Mouse (Mus musculus): Measurements from ENCODE around the gene Ang.
A peak's percentile ranks its signal among the peaks of the same experiment; 100 is the strongest.

Gene Ang

GRCm38 (mm10) chr14:51090921-51091900 lies at the start of gene Ang, which contains the start of gene Rnase4:
Gene Ang (plus strand): TSS chr14:51091150.
Gene Rnase4 (plus strand): TSS chr14:51091077.
- no peak for DNase-seq (ENCODE audit: low spot score)

- no peak for DNase-seq (ENCODE audit: low spot score)
Observed at GRCm38 (mm10) chr14:51041769-51042168, 49.2 kb upstream of the Ang start, which contains the start of gene Rnase9. Gene Rnase9 (minus strand): TSS chr14:51041869.

- no peak for DNase-seq (ENCODE audit: low spot score)
Observed at GRCm38 (mm10) chr14:51047846-51048245, 43.1 kb upstream of the Ang start.

GRCm38 (mm10) chr14:51050063-51050462 lies 40.9 kb upstream of the Ang start, which contains the start of gene Rnase11:
Gene Rnase11 (minus strand): TSS chr14:51050163.
- no peak for DNase-seq (ENCODE audit: low spot score)

- no peak for DNase-seq (ENCODE audit: low spot score)
Observed at GRCm38 (mm10) chr14:51051941-51052340, 39.0 kb upstream of the Ang start.

- DNase-seq (ENCODE audit: low spot score), result no peak
Observed at GRCm38 (mm10) chr14:51053176-51053575, 37.8 kb upstream of the Ang start.

- no peak for DNase-seq (ENCODE audit: low spot score)
Observed at GRCm38 (mm10) chr14:51054243-51055237, 36.4 kb upstream of the Ang start.

- no peak for DNase-seq (ENCODE audit: low spot score)
Observed at GRCm38 (mm10) chr14:51057401-51057831, 33.5 kb upstream of the Ang start, which contains the start of gene Rnase12. Gene Rnase12 (minus strand): TSS chr14:51057661.

GRCm38 (mm10) chr14:51060761-51061160 lies 30.2 kb upstream of the Ang start:
- DNase-seq (ENCODE audit: low spot score), result no peak

- DNase-seq (ENCODE audit: low spot score), result no peak
Observed at GRCm38 (mm10) chr14:51068956-51069355, 22.0 kb upstream of the Ang start.

GRCm38 (mm10) chr14:51069617-51070016 lies 21.3 kb upstream of the Ang start:
- peak; percentile 74 for DNase-seq (ENCODE audit: low spot score)

- no peak for DNase-seq (ENCODE audit: low spot score)
Observed at GRCm38 (mm10) chr14:51074335-51074734, 16.6 kb upstream of the Ang start, which contains the start of gene Olfr750. Gene Olfr750 (minus strand): TSS chr14:51074435.

GRCm38 (mm10) chr14:51079180-51079579 lies 11.8 kb upstream of the Ang start:
- no peak for DNase-seq (ENCODE audit: low spot score)

GRCm38 (mm10) chr14:51081035-51081434 lies 9.9 kb upstream of the Ang start:
- DNase-seq (ENCODE audit: low spot score), result no peak

- DNase-seq (ENCODE audit: low spot score), result peak; percentile 65
Observed at GRCm38 (mm10) chr14:51082599-51083581, 8.1 kb upstream of the Ang start.

GRCm38 (mm10) chr14:51083805-51084204 lies 7.1 kb upstream of the Ang start:
- no peak for DNase-seq (ENCODE audit: low spot score)

GRCm38 (mm10) chr14:51085086-51085485 lies 5.9 kb upstream of the Ang start:
- no peak for DNase-seq (ENCODE audit: low spot score)

- no peak for DNase-seq (ENCODE audit: low spot score)
Observed at GRCm38 (mm10) chr14:51085911-51086310, 5.0 kb upstream of the Ang start.

GRCm38 (mm10) chr14:51087762-51088161 lies 3.2 kb upstream of the Ang start:
- DNase-seq (ENCODE audit: low spot score), result no peak

GRCm38 (mm10) chr14:51088166-51088969 lies 2.6 kb upstream of the Ang start:
- peak; percentile 85 for DNase-seq (ENCODE audit: low spot score)
